Mouse (Mus musculus) kidney, adult 18-20 months (tissue): ENCODE measurements around the gene Mrvi1.

Source experiments
- DNase-seq: peaks from one replicate; pipeline ENCODE4 v3.0.0; 2021

Gene Mrvi1

DNA sequence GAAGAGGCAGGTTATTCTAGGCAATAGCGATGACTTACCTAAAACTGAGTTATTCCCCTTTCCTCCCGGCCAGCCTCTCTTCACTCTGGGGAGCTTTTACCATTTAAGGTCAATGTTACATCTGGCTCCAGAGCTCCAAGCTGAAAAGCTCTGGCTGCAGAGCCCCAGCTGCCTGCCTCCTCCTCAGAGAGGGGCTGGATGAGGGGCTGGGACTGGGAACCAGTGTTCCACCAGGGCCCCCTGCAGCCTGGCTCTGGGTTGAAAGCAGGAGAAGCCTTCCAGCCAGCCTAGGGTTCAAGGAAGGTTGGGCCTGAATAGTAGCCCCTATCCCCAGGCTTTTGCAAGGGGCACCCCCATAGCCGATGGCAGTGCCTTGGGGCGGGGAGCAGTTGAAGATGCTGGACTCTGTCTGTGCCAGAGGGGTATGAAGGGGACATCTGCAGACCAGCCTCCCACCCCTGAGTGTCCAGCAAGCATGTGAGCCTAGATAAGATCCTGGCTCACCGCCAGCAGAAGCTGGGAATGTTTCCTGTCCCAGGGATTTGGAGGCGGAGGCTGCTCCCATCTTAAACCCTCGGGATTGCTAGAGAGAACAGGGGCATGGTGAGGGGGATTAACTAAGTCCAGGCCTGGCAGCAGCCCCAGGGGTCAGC lies at the start of gene Mrvi1:
TSS of gene Mrvi1 (minus strand) at position 409 of the 653 bp plus-strand sequence.
- DNase-seq: peak; percentile 43

DNA sequence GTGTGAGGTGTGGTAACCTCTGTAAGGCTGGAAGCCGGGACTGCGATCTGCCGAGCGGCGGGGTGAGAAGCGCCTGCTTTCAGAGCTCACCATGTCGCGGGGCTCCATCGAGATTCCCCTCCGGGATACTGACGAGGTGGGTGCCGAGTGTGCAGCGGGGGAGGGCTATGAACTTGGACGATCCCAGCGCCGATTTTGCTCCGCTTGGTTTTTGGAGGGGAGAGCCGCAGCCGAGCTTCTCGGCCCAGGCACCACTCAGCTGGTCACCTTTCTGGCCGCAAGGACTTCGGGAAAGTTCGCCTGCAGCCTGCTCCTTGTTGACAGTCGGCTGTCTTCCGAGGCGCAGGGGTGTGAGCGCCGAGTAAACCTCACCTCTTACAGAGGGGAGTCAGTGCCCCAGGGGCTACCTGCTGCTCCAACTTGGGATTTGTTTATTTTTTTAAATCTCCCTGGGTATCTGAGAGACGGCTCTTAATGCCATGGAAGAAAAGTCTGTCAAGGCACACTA lies 46.8 kb upstream of the Mrvi1 start:
- DNase-seq: no peak

DNA sequence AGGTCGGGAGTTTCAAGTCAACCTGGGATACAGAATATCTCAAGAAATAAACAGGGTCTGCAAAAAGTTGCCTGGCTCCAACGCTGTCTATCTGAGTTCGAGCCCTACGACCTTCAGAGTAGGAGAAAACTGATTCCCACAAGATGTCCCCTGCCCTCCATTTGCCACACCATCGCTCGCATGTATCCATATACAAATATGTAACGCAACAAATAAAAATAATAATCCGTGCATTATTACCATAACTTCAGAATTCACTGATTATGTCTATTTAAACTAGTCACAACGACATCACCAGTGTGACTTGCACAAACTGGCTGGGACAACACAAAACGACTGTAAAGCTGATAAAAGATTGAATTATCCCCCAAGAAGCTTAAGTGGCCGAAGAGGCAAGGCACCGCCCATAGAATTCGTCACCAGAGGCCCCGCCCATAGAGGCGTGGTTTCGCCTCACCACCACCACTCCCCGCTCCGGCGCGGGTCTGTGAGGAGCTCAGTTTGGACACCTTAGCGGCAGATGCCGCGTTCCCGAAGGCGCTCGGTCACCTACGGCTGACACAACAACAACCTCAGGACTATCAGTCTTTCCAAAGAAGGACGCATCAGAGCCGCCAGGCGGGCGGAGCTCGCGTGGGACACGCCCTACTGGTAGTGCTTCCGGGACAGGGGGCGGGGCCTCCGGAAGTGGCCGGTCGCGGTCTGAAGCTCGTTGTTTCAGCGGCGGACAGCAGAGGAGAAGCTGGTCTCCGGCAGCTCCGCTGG lies 46.2 kb upstream of the Mrvi1 start, which contains the start of gene Ctr9:
TSS of gene Ctr9 (plus strand) at position 671 of the 765 bp plus-strand sequence.
- DNase-seq: peak; percentile 98

DNA sequence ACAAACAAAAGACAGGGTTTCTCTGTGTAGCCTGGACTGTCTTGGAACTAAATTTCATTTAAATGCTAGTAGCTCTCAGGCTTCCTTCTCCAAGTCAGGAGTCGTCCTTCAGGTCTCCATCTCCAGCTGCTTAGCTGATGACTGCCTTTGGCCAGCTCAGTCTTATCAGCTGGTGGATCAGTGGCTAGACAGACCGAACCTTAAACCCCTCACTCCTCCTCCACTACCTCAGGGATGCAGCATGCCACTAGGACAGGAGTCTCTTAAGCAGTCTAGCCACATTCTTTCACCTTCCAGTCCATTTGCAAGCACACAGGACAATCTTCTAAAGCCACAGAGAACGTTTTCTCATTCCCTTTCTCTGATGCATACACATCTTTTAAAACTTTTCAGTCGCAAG lies 42.7 kb upstream of the Mrvi1 start:
- DNase-seq: no peak

DNA sequence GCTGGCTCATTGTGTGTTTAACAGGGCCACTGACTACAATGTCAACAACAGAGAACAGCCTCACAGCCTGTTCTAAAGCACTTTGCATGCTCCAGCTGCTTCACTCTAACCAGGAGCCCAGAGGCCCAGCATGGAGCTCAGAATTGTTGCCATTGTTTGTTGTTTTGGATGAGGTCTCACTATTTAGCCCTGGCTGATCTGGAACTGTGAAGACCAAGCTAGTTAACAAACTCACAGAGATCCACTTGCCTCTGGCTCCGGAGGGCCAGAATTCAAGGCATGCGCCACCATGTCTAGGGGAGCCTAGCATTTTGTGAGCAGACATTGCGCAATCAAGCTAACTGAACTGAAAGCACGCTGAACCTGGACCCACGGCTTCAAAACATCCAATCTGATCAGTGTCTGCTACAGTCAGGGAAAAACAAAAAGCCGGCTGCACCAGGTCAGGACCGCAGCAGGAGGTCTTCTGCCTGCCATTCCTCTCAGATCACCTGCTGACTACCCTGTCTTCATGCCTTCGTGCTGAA lies 41.9 kb upstream of the Mrvi1 start:
- DNase-seq: peak; percentile 57

DNA sequence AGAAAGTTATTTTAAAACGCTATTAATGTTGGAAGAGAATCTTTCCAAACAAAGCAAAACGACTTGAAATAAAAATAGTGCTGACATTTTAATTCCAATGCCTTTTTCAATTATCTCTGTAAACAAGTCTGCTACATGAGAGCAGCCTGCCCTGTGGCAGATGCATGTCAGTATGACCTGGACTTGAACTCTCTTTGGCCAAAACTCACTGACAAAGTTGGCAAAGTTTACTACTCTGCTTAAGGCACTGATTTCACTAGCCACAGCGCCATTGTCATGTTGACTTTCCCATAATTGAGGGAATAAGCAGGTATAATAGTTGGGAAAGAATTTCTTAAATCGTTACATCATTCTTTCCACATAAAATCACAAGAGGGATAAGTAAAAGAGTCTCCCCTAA lies 38.6 kb upstream of the Mrvi1 start:
- no peak for DNase-seq

DNA sequence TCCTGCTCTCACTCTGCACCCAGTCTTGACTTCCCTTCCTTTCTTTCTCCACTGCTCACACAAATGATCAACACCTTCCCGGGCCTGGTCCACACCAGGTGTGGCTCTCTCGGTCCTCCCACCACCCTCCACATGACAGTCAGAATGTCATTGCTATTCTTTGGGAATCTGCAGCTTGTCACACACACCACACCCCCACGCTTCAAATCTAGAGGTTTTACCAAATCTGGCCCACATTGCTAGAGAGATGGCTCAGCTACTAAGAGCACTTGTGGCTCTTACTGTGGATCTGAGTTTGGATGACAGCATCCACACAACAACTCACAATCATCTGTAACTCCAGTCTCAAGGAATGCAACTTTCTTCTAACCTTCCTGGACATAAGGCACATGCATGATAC lies 34.7 kb upstream of the Mrvi1 start:
- no peak for DNase-seq

DNA sequence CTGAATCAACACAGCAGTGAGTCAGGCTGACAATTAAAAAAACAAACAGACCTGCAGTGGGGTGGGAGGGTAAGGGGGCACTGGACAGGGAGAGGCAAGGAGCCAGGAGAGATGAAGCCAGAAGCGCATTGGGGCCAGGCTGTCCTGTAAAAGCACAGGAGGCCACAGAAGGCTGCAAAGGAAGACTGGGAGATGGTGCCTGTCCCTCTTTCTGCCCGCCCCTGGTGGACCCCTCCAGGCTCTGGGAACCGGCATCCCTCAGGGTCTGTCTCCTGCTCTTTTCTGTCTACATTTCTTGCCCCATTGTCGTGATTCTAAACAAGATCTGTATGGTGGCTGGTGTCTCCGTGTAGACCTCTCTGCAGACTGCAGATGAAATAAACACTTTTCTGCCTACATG lies 33.5 kb upstream of the Mrvi1 start:
- no peak for DNase-seq

DNA sequence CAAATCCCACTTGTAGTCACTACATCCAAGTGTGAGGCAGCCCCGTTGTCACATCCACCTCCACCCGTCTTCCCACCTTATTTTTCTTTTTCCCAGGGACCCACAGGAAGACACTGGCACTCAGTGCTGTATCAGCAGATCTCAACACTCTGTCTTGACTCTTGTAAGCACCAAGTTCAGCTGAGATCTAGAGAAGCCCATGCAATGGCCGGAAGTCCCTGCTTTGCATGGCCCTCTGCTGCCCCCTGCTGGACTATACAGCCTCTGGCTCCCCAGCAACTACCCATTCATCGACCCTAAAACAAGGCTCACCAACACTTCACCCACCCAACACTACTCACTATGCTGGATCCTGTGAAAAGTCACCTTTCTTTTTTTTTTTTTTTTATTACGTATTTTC lies 32.6 kb upstream of the Mrvi1 start:
- peak; percentile 86 for DNase-seq

DNA sequence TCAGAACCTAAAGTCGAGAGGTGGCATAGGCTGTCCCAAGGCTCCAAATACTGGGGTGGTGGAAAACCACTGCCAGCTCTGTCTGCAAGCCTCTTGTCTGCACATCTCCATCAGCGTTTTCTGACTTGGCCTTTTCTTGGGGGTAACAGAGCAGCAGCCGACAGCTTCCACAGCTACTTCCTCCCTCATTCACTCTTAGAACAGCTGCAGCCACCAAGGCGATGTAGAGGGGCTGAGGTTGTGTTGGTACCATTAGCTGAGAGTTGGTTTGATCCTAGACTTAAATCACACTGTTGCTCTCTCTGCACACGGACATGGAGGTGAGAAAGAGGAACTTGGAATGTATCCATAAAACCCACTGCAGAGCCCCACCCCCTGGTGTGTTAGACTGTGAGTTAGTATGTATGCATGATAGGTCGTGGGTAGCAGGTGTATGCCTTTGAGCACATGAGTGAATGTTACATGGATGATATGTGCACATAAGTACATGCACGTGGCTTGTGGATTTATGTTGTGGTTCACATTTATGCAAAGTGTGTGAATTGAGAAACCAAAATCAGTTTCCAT lies 31.9 kb upstream of the Mrvi1 start:
- no peak for DNase-seq

DNA sequence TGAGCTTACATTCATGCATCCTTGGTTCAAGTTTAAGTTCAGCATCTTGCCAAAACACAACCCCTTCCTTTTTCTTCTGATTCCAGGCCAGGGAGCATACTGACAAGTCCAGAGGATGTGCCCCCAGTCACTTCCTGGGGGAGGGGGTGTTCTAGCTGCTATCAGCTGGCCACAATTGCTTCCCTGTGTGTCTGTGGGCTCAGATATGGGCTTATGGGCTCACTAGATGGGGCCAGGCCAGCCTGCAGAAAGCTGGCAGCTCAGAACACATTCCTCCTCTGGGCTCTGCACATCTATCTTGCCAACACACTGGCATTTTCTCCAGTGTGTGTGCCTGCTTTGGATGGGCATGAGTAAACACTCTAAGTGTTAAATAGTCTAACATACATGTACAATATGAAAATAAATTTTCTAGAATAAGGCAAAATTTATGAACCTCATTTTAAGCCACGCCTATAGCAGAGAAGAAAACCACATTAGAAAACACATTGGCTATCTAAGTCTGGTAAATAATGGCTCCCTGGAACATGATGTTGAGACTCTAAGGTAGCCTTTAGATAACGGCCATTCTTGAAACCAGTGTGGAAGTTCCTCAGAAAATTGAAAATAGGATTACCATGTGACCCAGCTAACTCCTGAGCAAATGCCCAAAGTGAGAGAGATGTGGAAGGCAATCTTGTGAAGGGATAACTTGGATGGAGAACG lies 22.0 kb upstream of the Mrvi1 start:
- DNase-seq: no peak

DNA sequence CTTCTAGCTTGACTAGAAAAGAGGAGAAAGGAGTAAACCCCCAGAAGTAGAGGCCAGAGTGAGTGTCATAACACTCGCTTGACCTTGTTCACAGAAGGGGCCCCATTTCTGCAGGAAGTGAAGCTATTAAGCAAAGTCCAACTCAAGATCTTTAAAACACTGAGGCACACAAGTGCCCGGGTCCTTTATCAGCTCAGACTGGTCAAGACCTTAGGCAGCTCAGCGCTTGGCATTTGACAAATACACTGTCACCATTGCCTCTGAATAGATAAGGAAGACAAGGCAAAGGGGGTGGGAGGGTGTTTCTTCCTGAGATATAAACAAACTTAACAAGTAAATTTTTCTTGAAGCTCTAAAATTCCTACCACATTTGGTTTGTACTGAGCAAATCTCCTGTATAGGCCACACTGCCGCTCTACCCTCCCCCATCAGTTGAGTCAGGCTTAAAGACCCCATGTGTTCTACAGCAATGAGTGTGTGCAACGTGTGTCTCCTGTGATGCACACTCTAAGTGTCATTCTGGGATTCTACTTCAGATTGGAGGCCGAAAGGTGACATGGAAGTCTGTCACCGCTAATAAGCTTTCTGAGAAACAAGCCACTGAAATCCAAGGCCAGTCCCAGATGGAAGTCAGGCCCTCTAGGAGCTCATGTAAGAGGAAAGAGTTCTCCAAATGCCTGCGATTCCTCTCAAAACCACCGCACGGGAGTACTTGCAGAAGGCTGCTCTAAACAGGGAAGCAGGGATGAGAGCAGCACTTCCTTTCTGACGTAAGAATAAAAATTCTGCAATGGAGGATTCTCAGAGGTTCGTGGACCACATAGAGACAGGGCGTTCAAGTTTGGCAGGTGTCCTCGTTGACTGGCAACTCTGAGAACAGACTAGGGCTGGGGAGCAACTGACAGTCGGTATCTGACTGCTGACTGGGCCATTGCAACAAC lies 16.9 kb upstream of the Mrvi1 start:
- DNase-seq: no peak

DNA sequence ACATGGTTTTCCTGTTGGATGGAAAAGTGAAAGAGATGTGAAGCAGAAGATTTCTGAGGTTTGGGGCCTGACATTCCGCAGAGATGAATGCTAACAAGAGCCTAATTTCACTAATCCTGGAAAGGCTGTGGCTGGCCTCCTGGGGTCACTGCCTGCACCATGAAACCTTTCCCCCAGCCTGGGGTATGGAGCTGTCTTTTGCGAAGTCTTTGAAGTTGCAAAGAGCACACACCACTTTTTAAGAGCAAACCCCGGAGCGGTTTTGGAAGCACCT lies 8.9 kb upstream of the Mrvi1 start:
- DNase-seq: no peak

DNA sequence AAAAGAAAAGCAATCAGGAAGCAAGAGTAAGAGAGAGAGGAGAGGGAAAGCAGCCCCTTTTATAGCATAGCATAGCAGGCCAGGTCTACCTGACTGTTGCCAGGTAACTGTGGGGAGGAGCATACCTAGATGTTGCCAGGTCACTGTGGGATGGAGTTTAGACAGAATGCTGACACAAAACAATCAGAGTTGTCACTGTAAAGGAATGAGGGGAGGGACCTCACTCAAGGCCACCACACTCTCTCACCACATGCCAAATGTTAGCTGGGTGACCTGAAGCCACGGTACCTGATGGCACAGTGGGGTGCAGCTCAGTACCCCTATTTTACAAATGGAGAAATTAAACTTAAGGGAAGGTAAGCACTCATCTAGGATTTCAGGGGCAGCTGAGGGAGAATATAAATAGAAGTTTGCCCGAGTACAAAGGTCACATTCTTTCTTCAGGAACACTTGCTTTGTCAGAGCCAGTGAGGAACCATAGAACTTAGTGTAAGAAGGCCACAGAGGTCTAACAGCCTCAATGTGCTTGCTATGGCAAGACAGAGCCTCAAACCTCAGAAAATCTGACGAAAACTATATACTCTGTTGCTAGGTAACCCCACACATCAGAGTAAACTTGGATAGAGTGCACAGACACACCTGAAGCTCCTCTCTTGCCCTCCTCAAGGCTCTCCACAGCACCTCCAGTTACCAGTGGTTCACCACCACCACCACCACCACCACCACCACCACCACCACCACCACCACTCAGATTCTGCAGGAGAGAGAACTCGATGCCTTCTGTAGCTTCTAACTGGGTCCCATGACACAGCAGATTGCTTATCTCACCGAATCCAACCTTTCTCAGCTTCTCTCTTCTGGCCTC lies 8.3 kb upstream of the Mrvi1 start:
- peak; percentile 63 for DNase-seq

DNA sequence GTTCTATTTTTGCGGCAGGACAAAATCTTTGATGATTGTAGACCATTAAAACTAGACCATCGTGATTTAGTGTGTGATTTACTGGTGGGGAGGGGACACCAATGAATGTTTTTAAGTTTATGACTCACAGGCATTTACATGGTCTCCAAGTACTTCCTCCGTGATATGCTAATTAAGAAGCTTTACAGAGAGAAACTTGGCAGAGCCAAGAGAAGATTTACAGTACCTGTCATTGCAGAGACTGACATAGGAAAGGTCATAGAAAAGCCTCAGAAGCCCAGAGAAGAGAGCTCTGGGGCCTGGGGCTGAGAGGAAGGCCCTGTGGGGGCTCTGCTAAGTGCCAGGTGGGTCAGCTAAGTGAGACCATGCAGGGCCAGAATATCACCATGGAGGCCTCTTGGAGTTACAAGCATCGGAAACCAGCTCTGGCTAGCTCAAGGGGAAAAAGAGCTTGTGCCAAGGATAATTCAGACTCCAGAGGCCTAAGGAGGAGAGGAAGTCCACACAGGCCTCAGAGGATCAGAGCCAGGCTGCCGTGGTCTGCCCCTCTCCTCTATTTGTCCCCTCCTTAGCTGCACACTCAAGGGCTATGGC lies 7.1 kb upstream of the Mrvi1 start:
- no peak for DNase-seq

DNA sequence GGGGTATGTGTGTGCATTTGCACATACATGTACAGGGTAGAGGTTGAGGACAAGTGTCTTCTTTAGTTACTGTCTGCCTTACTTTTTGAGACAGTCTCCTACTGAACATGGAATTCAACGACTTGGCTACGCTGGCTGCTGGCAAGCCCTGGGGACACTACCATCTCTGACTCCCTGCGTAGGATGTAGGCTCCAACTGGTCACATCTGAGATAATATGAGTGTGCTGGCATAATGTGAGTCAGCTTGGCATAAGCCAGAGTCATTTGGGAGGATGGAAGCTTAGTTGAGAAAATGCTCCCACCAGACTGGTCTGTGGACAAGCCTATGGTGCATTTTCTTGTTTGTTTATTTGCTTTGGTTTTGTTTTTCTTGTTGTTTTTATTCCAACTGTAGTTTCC lies 5.8 kb upstream of the Mrvi1 start:
- no peak for DNase-seq

DNA sequence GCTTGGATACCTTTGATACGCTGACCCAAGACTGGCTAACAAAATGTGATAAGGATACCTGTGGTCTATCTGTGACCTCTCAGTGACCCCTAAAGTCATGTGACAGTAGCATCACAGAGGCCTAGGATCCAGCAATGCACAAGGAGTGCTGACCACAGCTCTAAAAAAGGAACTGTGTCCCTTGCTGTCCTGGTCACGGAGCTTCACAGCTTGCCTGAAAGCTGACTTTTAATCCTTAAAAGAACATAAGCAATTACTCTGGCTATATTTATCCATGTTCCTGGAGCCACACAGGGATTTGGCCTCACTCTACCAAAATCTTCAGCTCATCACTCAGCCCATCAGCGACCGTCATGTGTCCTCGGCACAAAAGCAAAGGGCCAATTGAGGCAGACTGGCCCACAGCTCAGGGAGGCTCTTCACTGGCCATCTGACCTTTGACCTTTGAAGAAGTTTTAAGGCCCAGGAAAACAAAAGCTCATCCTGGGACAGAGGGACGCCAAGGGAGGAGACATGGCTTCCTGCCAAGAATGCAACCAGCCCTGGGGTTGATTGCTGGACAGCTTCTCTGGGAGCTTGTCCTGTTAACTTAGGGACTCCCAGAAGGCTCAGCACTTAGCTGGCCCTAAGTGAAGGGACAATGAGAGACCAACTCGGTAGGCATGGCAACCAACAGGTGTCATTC lies 3.5 kb upstream of the Mrvi1 start:
- peak; percentile 56 for DNase-seq

DNA sequence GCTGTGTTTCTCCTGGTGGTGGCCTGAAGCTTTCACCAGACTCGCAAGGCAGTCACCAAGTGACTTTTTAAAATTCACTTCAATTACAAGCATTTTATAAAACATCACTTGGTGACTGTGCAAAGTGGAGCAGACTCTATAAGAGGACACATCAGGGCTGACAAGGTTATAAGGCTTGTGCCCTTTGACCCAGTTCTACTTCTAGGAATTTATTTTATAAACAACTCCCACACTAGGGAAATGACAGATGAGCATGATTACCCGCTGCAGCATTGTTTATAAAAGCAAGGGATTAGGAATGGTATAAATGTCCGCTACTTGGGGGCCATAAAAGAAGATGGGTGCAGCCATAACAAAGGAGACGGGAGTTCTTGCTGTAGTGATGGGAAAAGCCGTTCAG lies 1.4 kb upstream of the Mrvi1 start:
- DNase-seq: no peak

DNA sequence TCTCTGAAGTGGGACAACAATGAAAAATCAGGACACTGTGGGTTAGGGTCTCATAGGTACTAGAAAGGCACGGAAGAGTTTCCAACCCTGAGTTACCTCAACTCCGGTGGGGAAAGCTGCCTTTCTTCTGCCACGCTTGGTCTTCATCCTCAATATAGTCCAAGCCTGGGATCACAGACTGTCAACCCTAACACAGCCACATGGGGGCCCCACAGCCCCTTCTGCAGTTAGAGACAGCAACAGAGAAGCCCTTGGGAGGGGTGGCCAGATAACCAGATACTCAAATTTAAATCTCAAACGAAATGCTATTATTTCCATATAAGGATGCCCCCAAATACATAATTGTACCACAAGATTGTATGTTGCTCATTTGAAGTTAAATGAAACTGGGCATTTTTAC lies 503 bp upstream of the Mrvi1 start:
- DNase-seq: peak; percentile 73

DNA sequence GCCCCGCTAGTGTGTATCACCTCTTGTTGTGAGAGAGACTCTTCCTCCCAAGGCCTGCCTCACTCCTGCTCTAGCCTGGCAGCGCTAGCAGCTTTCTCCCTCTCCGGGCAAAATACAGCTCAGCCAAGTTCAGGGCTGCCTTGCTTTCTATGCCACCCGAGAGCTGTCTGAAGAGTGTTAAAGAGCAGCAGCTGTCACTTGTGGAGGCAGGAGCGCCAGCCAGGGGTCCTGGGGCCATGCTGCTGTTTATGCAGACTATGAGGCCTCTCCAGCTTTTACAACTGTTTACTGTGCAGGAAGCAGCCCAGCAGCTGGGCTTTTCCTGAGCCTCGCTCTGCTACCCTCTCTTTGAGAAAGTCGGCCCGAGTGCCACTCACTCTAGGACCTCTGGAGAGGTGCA lies 1.2 kb downstream of the Mrvi1 start:
- DNase-seq: no peak
